Mouse (Mus musculus) leukemia stem cell, adult 10-12 weeks (primary cell): ENCODE results near the gene Sod3. TPM values are rescaled to one million over a fixed set of nuclear protein-coding genes. Genes with fewer than 3 reads are reported as not detected.

ENCODE experiments used
- polyA plus RNA-seq: library from polyadenylated mRNA; stranded (reverse); fragments of >175 nt; gene quantifications from 2 replicates; pipeline ENCODE4 v1.2.3, GENCODE M21; 2012; ENCODE audit warnings: low replicate concordance

Sod3 gene
- polyA plus RNA-seq, result 1.3 and 5.7 TPM in 2 replicates

GRCm38 (mm10) chr5:52363468-52364150 is at the start of gene Sod3:
Sod3 (plus strand) TSS chr5:52363791.

Other genes starting within 250 kb of the Sod3 start
- 42.5 and 78.8 TPM in 2 replicates for gene Dhx15, start 173.3 kb upstream of the Sod3 start, polyA plus RNA-seq
- not detected in 2 replicates for gene Ccdc149, start 107.7 kb downstream of the Sod3 start, polyA plus RNA-seq
- not detected in 2 replicates for gene Lgi2, start 202.7 kb downstream of the Sod3 start, polyA plus RNA-seq